Mouse (Mus musculus): ENCODE results near the gene Scyl2.

- TF ChIP-seq E2F4 (IDR thresholded peaks at IDR 0.05; ENCODE audit: insufficient read depth), result no peak
- no peak for TF ChIP-seq TCF12 (IDR thresholded peaks at IDR 0.05; ENCODE audit: insufficient read depth, poor library complexity, severe bottlenecking)
- TF ChIP-seq POLR2A (IDR thresholded peaks at IDR 0.05; ENCODE audit: insufficient read length, low read depth), result no peak
- no peak for TF ChIP-seq MYOD1 (IDR thresholded peaks at IDR 0.05; ENCODE audit: control insufficient read depth in 1 of 3, insufficient read length in 2 of 3, low read depth in 2 of 3)
- TF ChIP-seq POLR2AphosphoS2 (IDR thresholded peaks at IDR 0.05; ENCODE audit: insufficient read length, low read depth), result no peak
- no peak for TF ChIP-seq TCF3 (IDR thresholded peaks at IDR 0.05; ENCODE audit: insufficient read length, low read depth)
- no peak for TF ChIP-seq MYOG (IDR thresholded peaks at IDR 0.05; ENCODE audit: control insufficient read depth in 1 of 3, insufficient read depth in 1 of 3, insufficient read length in 2 of 3, low read depth in 2 of 3)
- no peak for TF ChIP-seq MAX (IDR thresholded peaks at IDR 0.05; ENCODE audit: low read depth)
- TF ChIP-seq REST (IDR thresholded peaks at IDR 0.05; ENCODE audit: insufficient read depth, insufficient read length), result no peak
- TF ChIP-seq USF1 (IDR thresholded peaks at IDR 0.05; ENCODE audit: low read depth), result no peak
These were observed 20.4 kb downstream of the Scyl2 start for GRCm38 (mm10) chr10:89665679-89666078.
